Mouse (Mus musculus) limb, embryonic 11.5 days (tissue): Measurements from ENCODE around the gene Zfp322a. TPM values are rescaled to one million over a fixed set of nuclear protein-coding genes. Genes with fewer than 3 reads are reported as not detected.
"Not testable (repeated sequence)": the region's sequence is repeated elsewhere in the genome, so short reads cannot be mapped to it uniquely, and the experiment has no call there.

Source experiments
- ATAC-seq: fragments of 200-750 bp; cut with Nextera tagmentation; 2 replicates; pipeline ENCODE4 v1.8.0; 2017; ENCODE audit warnings: low read depth; ENCODE audit not compliant: insufficient number of reproducible peaks, low FRiP score, low TSS enrichment
- DNase-seq: peaks from one replicate; pipeline ENCODE4 v3.0.0-alpha.2; 2015; ENCODE audit warnings: low spot score
- H3K27ac ChIP-seq: fragments of 300-500 bp; sonication (generic); replicated peaks from 2 replicates; pipeline ENCODE4 v1.5.1; 2014; ENCODE audit warnings: low read depth, mild to moderate bottlenecking, low read length
- H3K27me3 ChIP-seq: fragments of 300-500 bp; sonication (generic); 2 replicates; pipeline ENCODE4 v1.6.1; 2014; ENCODE audit warnings: mild to moderate bottlenecking, low read length, mixed read lengths; ENCODE audit not compliant: control insufficient read depth, insufficient read depth
- H3K36me3 ChIP-seq: fragments of 300-500 bp; sonication (generic); 2 replicates; pipeline ENCODE4 v1.6.1; 2014; ENCODE audit warnings: mild to moderate bottlenecking, low read length, moderate library complexity, mixed read lengths; ENCODE audit not compliant: control insufficient read depth, insufficient read depth
- H3K4me1 ChIP-seq: fragments of 300-500 bp; sonication (generic); 2 replicates; pipeline ENCODE4 v1.6.1; 2014; ENCODE audit warnings: low read length, mixed read lengths; ENCODE audit not compliant: control insufficient read depth, insufficient read depth
- H3K4me2 ChIP-seq: fragments of 300-500 bp; sonication (generic); 2 replicates; pipeline ENCODE4 v1.6.1; 2014; ENCODE audit warnings: low read depth, mild to moderate bottlenecking, moderate library complexity; ENCODE audit not compliant: severe bottlenecking
- H3K4me3 ChIP-seq: fragments of 300-500 bp; sonication (generic); 2 replicates; pipeline ENCODE4 v1.5.1; 2014; ENCODE audit warnings: low read depth, low read length
- H3K9ac ChIP-seq: fragments of 300-500 bp; sonication (generic); 2 replicates; pipeline ENCODE4 v1.6.1; 2014; ENCODE audit warnings: mild to moderate bottlenecking, low read length
- H3K9me3 ChIP-seq: fragments of 300-500 bp; sonication (generic); 2 replicates; pipeline ENCODE4 v1.6.1; 2016; ENCODE audit warnings: low read length; ENCODE audit not compliant: control insufficient read depth
- WGBS: fragments of 180-500 bp; shearing (Covaris S2); extraction: QIAGEN DNeasy Blood & Tissue Kit; methylation state at CpG from one replicate; pipeline ENCODE4 v1.1.7; 2014; 5-methylcytosine and 5-hydroxymethylcytosine counted together
- polyA plus RNA-seq: library from polyadenylated mRNA; unstranded; fragments of >200 nt; fragmentation: Nextera tagmentation; extraction: Ambion mirVana; gene quantifications from 2 replicates; pipeline ENCODE4 v1.2.1, GENCODE M21; 2014

Gene Zfp322a
- polyA plus RNA-seq, 1 experiment from 2014 or later = 71.9 TPM

- Histone ChIP-seq H3K27me3 (no peaks in the 10 kb centered on the region), H3K9me3 (no peaks in the 10 kb centered on the region), H3K4me3 (peak overlapping the region; percentile 76), H3K4me1 (no peaks in the 10 kb centered on the region), H3K36me3 (no peaks in the 10 kb centered on the region), H3K9ac (peak overlapping the region; percentile 89), H3K27ac (peak overlapping the region; percentile 96), H3K4me2 (peak overlapping the region; percentile 56)
- no peak for DNase-seq
- 0% methylated on average over 10 of the region's 10 CpGs for WGBS
- ATAC-seq = peak; percentile 7; the same call in 1 of the 2 replicates
Measured at GRCm38 (mm10) chr13:23369421-23369765, 385 bp upstream of the Zfp322a start.

GRCm38 (mm10) chr13:23361536-23361935 is 7.5 kb downstream of the Zfp322a start:
- no peaks in the 10 kb centered on the region for H3K9me3 ChIP-seq
- H3K4me2 ChIP-seq = no peak overlapping the region
- H3K4me1 ChIP-seq = no peaks in the 10 kb centered on the region
- H3K4me3 ChIP-seq = no peak overlapping the region
- peaks cover 9% of the 10 kb centered on the region; the same call in 1 of the 2 replicates for H3K36me3 ChIP-seq
- DNase-seq (no peak), ATAC-seq (no peak)
- H3K9ac ChIP-seq = no peak overlapping the region
- WGBS = 89% methylated on average over 4 of the region's 4 CpGs
- no peaks in the 10 kb centered on the region for H3K27me3 ChIP-seq
- no peak overlapping the region for H3K27ac ChIP-seq

DNA sequence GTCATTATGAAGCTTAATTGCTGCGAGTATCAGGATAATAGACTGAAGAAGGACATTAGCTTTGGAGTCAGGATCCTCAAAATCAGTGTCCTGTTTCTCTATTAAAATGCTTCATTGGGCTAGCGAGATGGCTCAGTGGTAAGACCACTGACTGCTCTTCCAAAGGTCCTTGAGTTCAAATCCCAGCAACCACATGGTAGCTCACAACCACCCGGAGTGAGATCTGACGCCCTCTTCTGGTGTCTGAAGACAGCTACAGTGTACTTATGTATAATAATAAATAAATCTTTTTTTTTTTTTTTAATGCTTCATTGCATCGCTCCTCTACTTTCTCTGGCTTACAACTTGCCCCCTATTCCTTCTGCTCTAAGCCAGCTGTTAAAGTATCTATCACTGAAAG is 14.5 kb downstream of the Zfp322a start:
- H3K27me3 ChIP-seq, H3K4me2 ChIP-seq, ATAC-seq, DNase-seq, H3K27ac ChIP-seq, H3K9me3 ChIP-seq, H3K4me3 ChIP-seq, H3K9ac ChIP-seq, H3K4me1 ChIP-seq: not testable (repeated sequence)
- peaks cover 10% of the 10 kb centered on the region; the same call in 1 of the 2 replicates for H3K36me3 ChIP-seq
- 90% methylated on average over 5 of the region's 5 CpGs for WGBS

- H3K4me2 ChIP-seq = 0 out of 2 replicates have a peak overlapping the region, but pooled peaks have one; percentile 12
- 5% methylated on average over 18 of the region's 18 CpGs for whole genome bisulfite sequencing
- no peak overlapping the region for H3K27ac ChIP-seq
- DNase-seq = peak; percentile 68
- no peaks in the 10 kb centered on the region for H3K9me3 ChIP-seq
- no peak overlapping the region for H3K9ac ChIP-seq
- no peaks in the 10 kb centered on the region for H3K36me3 ChIP-seq
- ATAC-seq = no peak
- H3K4me1 ChIP-seq = 0 out of 2 replicates have a peak, but pooled peaks cover 2% of the 10 kb centered on the region
- H3K4me3 ChIP-seq = no peak overlapping the region
- peaks cover 4% of the 10 kb centered on the region; the same call in 1 of the 2 replicates for H3K27me3 ChIP-seq
Measured at GRCm38 (mm10) chr13:23317305-23317889, 51.6 kb downstream of the Zfp322a start.

DNA sequence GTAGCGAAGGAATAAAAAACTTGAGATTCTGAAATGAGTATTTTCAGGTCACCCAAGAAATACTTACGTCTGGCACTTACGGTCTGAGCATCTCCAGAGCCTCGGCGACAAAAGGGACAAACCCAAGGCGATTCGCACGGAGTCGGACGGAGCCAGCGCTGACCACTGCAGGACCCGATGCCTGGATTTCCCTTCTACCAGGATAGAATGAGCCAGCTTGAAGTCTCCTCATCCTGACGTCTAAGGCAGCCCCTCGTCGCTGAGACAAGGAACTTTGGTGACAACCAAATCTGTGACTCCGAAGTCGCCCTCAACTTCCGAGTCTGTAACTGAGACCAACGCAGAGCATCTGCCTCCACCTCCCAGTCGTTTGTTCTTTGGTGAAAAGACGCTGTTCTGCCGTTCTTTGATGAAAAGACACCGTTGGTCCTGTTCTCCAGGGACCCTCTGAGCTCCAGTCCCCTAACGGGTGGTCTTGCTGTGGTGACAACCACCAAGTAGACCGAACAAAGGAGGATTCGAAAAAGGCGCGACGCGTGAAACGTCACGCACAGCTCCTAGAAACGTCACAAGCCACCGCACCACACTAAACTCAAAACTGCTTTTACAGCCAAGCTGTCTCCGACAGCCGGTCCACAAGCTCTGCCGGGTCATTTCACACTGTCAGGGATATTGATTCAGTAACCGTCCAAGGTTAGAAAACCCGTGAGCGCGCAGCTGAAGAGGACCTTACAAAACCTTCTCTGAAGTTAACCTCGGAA is 55.9 kb downstream of the Zfp322a start:
- WGBS = 1% methylated on average over 42 of the region's 42 CpGs
- peaks cover 14% of the 10 kb centered on the region for H3K27me3 ChIP-seq
- H3K9ac ChIP-seq = peak overlapping the region; percentile 51
- peak; percentile 66 for DNase-seq
- H3K9me3 ChIP-seq = no peaks in the 10 kb centered on the region
- ATAC-seq = no peak
- H3K27ac ChIP-seq = no peak overlapping the region
- H3K4me3 ChIP-seq = peak overlapping the region; percentile 41
- H3K36me3 ChIP-seq = no peaks in the 10 kb centered on the region
- H3K4me2 ChIP-seq = peak overlapping the region; percentile 75
- H3K4me1 ChIP-seq = 0 out of 2 replicates have a peak, but pooled peaks cover 2% of the 10 kb centered on the region

- Histone ChIP-seq H3K27me3 (peaks cover 14% of the 10 kb centered on the region), H3K27ac (no peak overlapping the region), H3K36me3 (no peaks in the 10 kb centered on the region), H3K4me2 (peak overlapping the region; percentile 72), H3K4me3 (peak overlapping the region; percentile 37), H3K9me3 (no peaks in the 10 kb centered on the region), H3K4me1 (0 out of 2 replicates have a peak, but pooled peaks cover 2% of the 10 kb centered on the region), H3K9ac (peak overlapping the region; percentile 22; the same call in 1 of the 2 replicates)
- peak; percentile 50 for DNase-seq
- 1% methylated on average over 11 of the region's 11 CpGs for WGBS
- no peak for ATAC-seq
Measured at GRCm38 (mm10) chr13:23310036-23310435, 59.0 kb downstream of the Zfp322a start.

GRCm38 (mm10) chr13:23309495-23310011 is 59.5 kb downstream of the Zfp322a start:
- peak overlapping the region; percentile 22; the same call in 1 of the 2 replicates for H3K9ac ChIP-seq
- 0 out of 2 replicates have a peak, but pooled peaks cover 2% of the 10 kb centered on the region for H3K4me1 ChIP-seq
- peaks cover 14% of the 10 kb centered on the region for H3K27me3 ChIP-seq
- peak overlapping the region; percentile 72 for H3K4me2 ChIP-seq
- no peaks in the 10 kb centered on the region for H3K36me3 ChIP-seq
- ATAC-seq (no peak), DNase-seq (peak; percentile 74)
- peak overlapping the region; percentile 37 for H3K4me3 ChIP-seq
- H3K27ac ChIP-seq = no peak overlapping the region
- H3K9me3 ChIP-seq = no peaks in the 10 kb centered on the region
- 1% methylated on average over 28 of the region's 28 CpGs for WGBS

GRCm38 (mm10) chr13:23308639-23309307 is 60.2 kb downstream of the Zfp322a start:
- H3K4me1 ChIP-seq, H3K9ac ChIP-seq, H3K9me3 ChIP-seq, ATAC-seq, H3K36me3 ChIP-seq, H3K27ac ChIP-seq: not testable (repeated sequence)
- H3K27me3 ChIP-seq = peaks cover 14% of the 10 kb centered on the region
- DNase-seq = peak; percentile 77
- H3K4me3 ChIP-seq = peak overlapping the region; percentile 37
- H3K4me2 ChIP-seq = peak overlapping the region; percentile 72; the same call in 1 of the 2 replicates
- WGBS = 2% methylated on average over 18 of the region's 18 CpGs
